Mouse (Mus musculus): ENCODE data around the gene Ffar4. TPM values are rescaled to one million over a fixed set of nuclear protein-coding genes. Genes with fewer than 3 reads are reported as not detected.
A peak's percentile ranks its signal among the peaks of the same experiment; 100 is the strongest.

Ffar4 gene
- polyA plus RNA-seq, 1 experiment = not detected

- Histone ChIP-seq H3K4me3 (no peak overlapping the region), H3ac (ENCODE audit: control insufficient read depth, insufficient read length) (no peak overlapping the region), H3K79me2 (ENCODE audit: control insufficient read depth, insufficient read depth) (no peaks in the 10 kb centered on the region), H3K36me3 (ENCODE audit: control insufficient read depth, insufficient read depth) (no peaks in the 10 kb centered on the region), H3K27me3 (ENCODE audit: control insufficient read depth, insufficient read depth, insufficient read length) (peaks cover 23% of the 10 kb centered on the region), H3K4me2 (ENCODE audit: low read depth) (no peak overlapping the region)
- TF ChIP-seq TCF12 (IDR thresholded peaks at IDR 0.05; ENCODE audit: insufficient read depth, poor library complexity, severe bottlenecking) (no peak), USF1 (IDR thresholded peaks at IDR 0.05; ENCODE audit: low read depth) (no peak), E2F4 (IDR thresholded peaks at IDR 0.05; ENCODE audit: insufficient read depth) (no peak), MYOD1 (IDR thresholded peaks at IDR 0.05; ENCODE audit: control insufficient read depth in 1 of 3, insufficient read length in 2 of 3, low read depth in 2 of 3) (no peak), MAX (IDR thresholded peaks at IDR 0.05; ENCODE audit: low read depth) (no peak), TCF3 (IDR thresholded peaks at IDR 0.05; ENCODE audit: insufficient read length, low read depth) (no peak), SRF (IDR thresholded peaks at IDR 0.05; ENCODE audit: control insufficient read depth, insufficient read length, low read depth) (no peak), REST (IDR thresholded peaks at IDR 0.05; ENCODE audit: insufficient read depth, insufficient read length) (no peak), CEBPB (IDR thresholded peaks at IDR 0.05; ENCODE audit: insufficient read depth, poor library complexity, severe bottlenecking) (no peak), MYOG (IDR thresholded peaks at IDR 0.05; ENCODE audit: control insufficient read depth in 1 of 3, insufficient read depth in 1 of 3, insufficient read length in 2 of 3, low read depth in 2 of 3) (no peak), POLR2A (IDR thresholded peaks at IDR 0.05; ENCODE audit: insufficient read length, low read depth) (no peak), POLR2AphosphoS2 (IDR thresholded peaks at IDR 0.05; ENCODE audit: insufficient read length, low read depth) (no peak)
These were observed 23.4 kb downstream of the Ffar4 start for GRCm38 (mm10) chr19:38120123-38120760.

GRCm38 (mm10) chr19:38123921-38124320 lies 27.1 kb downstream of the Ffar4 start:
- Histone ChIP-seq H3K4me3 (no peak overlapping the region), H3ac (ENCODE audit: control insufficient read depth, insufficient read length) (no peak overlapping the region), H3K4me2 (ENCODE audit: low read depth) (peak overlapping the region; percentile 24), H3K27me3 (ENCODE audit: control insufficient read depth, insufficient read depth, insufficient read length) (peaks cover 27% of the 10 kb centered on the region), H3K79me2 (ENCODE audit: control insufficient read depth, insufficient read depth) (no peaks in the 10 kb centered on the region), H3K36me3 (ENCODE audit: control insufficient read depth, insufficient read depth) (no peaks in the 10 kb centered on the region)
- TF ChIP-seq REST (IDR thresholded peaks at IDR 0.05; ENCODE audit: insufficient read depth, insufficient read length) = no peak
- no peak for TF ChIP-seq POLR2A (IDR thresholded peaks at IDR 0.05; ENCODE audit: insufficient read length, low read depth)
- TF ChIP-seq USF1 (IDR thresholded peaks at IDR 0.05; ENCODE audit: low read depth) = no peak
- no peak for TF ChIP-seq TCF12 (IDR thresholded peaks at IDR 0.05; ENCODE audit: insufficient read depth, poor library complexity, severe bottlenecking)
- TF ChIP-seq SRF (IDR thresholded peaks at IDR 0.05; ENCODE audit: control insufficient read depth, insufficient read length, low read depth) = no peak
- no peak for TF ChIP-seq MYOD1 (IDR thresholded peaks at IDR 0.05; ENCODE audit: control insufficient read depth in 1 of 3, insufficient read length in 2 of 3, low read depth in 2 of 3)

- Histone ChIP-seq H3K27me3 (ENCODE audit: control insufficient read depth, insufficient read depth, insufficient read length) (peaks cover 27% of the 10 kb centered on the region), H3K4me3 (no peak overlapping the region), H3ac (ENCODE audit: control insufficient read depth, insufficient read length) (no peak overlapping the region), H3K36me3 (ENCODE audit: control insufficient read depth, insufficient read depth) (no peaks in the 10 kb centered on the region), H3K79me2 (ENCODE audit: control insufficient read depth, insufficient read depth) (no peaks in the 10 kb centered on the region), H3K4me2 (ENCODE audit: low read depth) (peak overlapping the region; percentile 24)
- TF ChIP-seq TCF12 (IDR thresholded peaks at IDR 0.05; ENCODE audit: insufficient read depth, poor library complexity, severe bottlenecking) = no peak
- TF ChIP-seq MYOD1 (IDR thresholded peaks at IDR 0.05; ENCODE audit: control insufficient read depth in 1 of 3, insufficient read length in 2 of 3, low read depth in 2 of 3) = no peak
- no peak for TF ChIP-seq USF1 (IDR thresholded peaks at IDR 0.05; ENCODE audit: low read depth)
- TF ChIP-seq REST (IDR thresholded peaks at IDR 0.05; ENCODE audit: insufficient read depth, insufficient read length) = no peak
- TF ChIP-seq MAX (IDR thresholded peaks at IDR 0.05; ENCODE audit: low read depth) = no peak
- no peak for TF ChIP-seq SRF (IDR thresholded peaks at IDR 0.05; ENCODE audit: control insufficient read depth, insufficient read length, low read depth)
- TF ChIP-seq POLR2A (IDR thresholded peaks at IDR 0.05; ENCODE audit: insufficient read length, low read depth) = no peak
- TF ChIP-seq MYOG (IDR thresholded peaks at IDR 0.05; ENCODE audit: control insufficient read depth in 1 of 3, insufficient read depth in 1 of 3, insufficient read length in 2 of 3, low read depth in 2 of 3) = no peak
- TF ChIP-seq POLR2AphosphoS2 (IDR thresholded peaks at IDR 0.05; ENCODE audit: insufficient read length, low read depth) = no peak
- no peak for TF ChIP-seq E2F4 (IDR thresholded peaks at IDR 0.05; ENCODE audit: insufficient read depth)
- TF ChIP-seq TCF3 (IDR thresholded peaks at IDR 0.05; ENCODE audit: insufficient read length, low read depth) = no peak
- TF ChIP-seq CEBPB (IDR thresholded peaks at IDR 0.05; ENCODE audit: insufficient read depth, poor library complexity, severe bottlenecking) = no peak
These were observed 27.7 kb downstream of the Ffar4 start for GRCm38 (mm10) chr19:38124401-38125218.

- Histone ChIP-seq H3ac (ENCODE audit: control insufficient read depth, insufficient read length) (no peak within 1 kb of the TSS), H3K27me3 (ENCODE audit: control insufficient read depth, insufficient read depth, insufficient read length) (peaks cover 27% of the 10 kb centered on the region), H3K36me3 (ENCODE audit: control insufficient read depth, insufficient read depth) (no peaks in the 10 kb centered on the region), H3K4me2 (ENCODE audit: low read depth) (peak within 1 kb of the TSS; percentile 24), H3K4me3 (no peak within 1 kb of the TSS), H3K79me2 (ENCODE audit: control insufficient read depth, insufficient read depth) (no peaks in the 10 kb centered on the region)
- TF ChIP-seq MYOG (IDR thresholded peaks at IDR 0.05; ENCODE audit: control insufficient read depth in 1 of 3, insufficient read depth in 1 of 3, insufficient read length in 2 of 3, low read depth in 2 of 3) (no peak), POLR2A (IDR thresholded peaks at IDR 0.05; ENCODE audit: insufficient read length, low read depth) (no peak), TCF3 (IDR thresholded peaks at IDR 0.05; ENCODE audit: insufficient read length, low read depth) (no peak), SRF (IDR thresholded peaks at IDR 0.05; ENCODE audit: control insufficient read depth, insufficient read length, low read depth) (no peak)
These were observed 28.3 kb downstream of the Ffar4 start, which contains the start of gene Rbp4 for GRCm38 (mm10) chr19:38125219-38125610. Gene Rbp4 (minus strand): TSS chr19:38125281.
